Mouse (Mus musculus) forebrain, postnatal 0 days (tissue): Measurements from ENCODE around the gene Vamp9. TPM values are rescaled to one million over a fixed set of nuclear protein-coding genes. Genes with fewer than 3 reads are reported as not detected.

ENCODE experiments used
- ATAC-seq: fragments of 200-750 bp; cut with Nextera tagmentation; 2 replicates; pipeline ENCODE4 v1.8.0; 2017; ENCODE audit warnings: mild to moderate bottlenecking, moderate library complexity
- DNase-seq: peaks from one replicate; pipeline ENCODE4 v3.0.0-alpha.2; 2015
- H3K27ac ChIP-seq: fragments of 300-500 bp; sonication (generic); 2 replicates; pipeline ENCODE4 v1.5.1; 2014; ENCODE audit warnings: low read depth, mild to moderate bottlenecking, antibody characterized with exemption, low read length, moderate library complexity, mixed read lengths
- H3K27me3 ChIP-seq: fragments of 300-500 bp; sonication (generic); 2 replicates; pipeline ENCODE4 v1.6.1; 2014; ENCODE audit warnings: mild to moderate bottlenecking, low read length, mixed read lengths; ENCODE audit not compliant: insufficient read depth
- H3K36me3 ChIP-seq: fragments of 300-500 bp; sonication (generic); 2 replicates; pipeline ENCODE4 v1.6.1; 2014; ENCODE audit warnings: mild to moderate bottlenecking, moderate library complexity; ENCODE audit not compliant: insufficient read depth
- H3K4me1 ChIP-seq: fragments of 300-500 bp; sonication (generic); 2 replicates; pipeline ENCODE4 v1.6.1; 2014; ENCODE audit warnings: antibody characterized with exemption; ENCODE audit not compliant: insufficient read depth
- H3K4me2 ChIP-seq: fragments of 300-500 bp; sonication (generic); 2 replicates; pipeline ENCODE4 v1.6.1; 2014; ENCODE audit warnings: low read depth, mild to moderate bottlenecking, moderate library complexity
- H3K4me3 ChIP-seq: fragments of 300-500 bp; sonication (generic); 2 replicates; pipeline ENCODE4 v1.5.1; 2014; ENCODE audit warnings: low read depth, low read length, mixed read lengths
- H3K9ac ChIP-seq: fragments of 300-500 bp; sonication (generic); 2 replicates; pipeline ENCODE4 v1.6.1; 2014; ENCODE audit warnings: mild to moderate bottlenecking
- H3K9me3 ChIP-seq: fragments of 300-500 bp; sonication (generic); 2 replicates; pipeline ENCODE4 v1.6.1; 2016; ENCODE audit warnings: low read length
- CTCF ChIP-seq: sonication (generic); IDR thresholded peaks from 2 replicates; pipeline ENCODE4 v1.5.1; 2016; ENCODE audit warnings: antibody characterized with exemption, control low read depth, low read depth
- WGBS: fragments of 180-500 bp; shearing (Covaris S2); extraction: QIAGEN DNeasy Blood & Tissue Kit; methylation state at CpG from one replicate; pipeline ENCODE4 v1.1.7; 2014; 5-methylcytosine and 5-hydroxymethylcytosine counted together
- polyA plus RNA-seq: library from polyadenylated mRNA; unstranded; fragments of >200 nt; fragmentation: Nextera tagmentation; extraction: Ambion mirVana; gene quantifications from 2 replicates; pipeline ENCODE4 v1.2.1, GENCODE M21; 2015
- total RNA-seq: library from RNA; depleted of rRNA; stranded (reverse); fragments of >200 nt; gene quantifications from 2 replicates; pipeline ENCODE4 v1.2.3, GENCODE M21; 2014; rRNA removed

The Vamp9 gene
- total and polyA plus RNA-seq, 2 experiments from 2014 or later: 0.52 to 0.73 TPM

DNA sequence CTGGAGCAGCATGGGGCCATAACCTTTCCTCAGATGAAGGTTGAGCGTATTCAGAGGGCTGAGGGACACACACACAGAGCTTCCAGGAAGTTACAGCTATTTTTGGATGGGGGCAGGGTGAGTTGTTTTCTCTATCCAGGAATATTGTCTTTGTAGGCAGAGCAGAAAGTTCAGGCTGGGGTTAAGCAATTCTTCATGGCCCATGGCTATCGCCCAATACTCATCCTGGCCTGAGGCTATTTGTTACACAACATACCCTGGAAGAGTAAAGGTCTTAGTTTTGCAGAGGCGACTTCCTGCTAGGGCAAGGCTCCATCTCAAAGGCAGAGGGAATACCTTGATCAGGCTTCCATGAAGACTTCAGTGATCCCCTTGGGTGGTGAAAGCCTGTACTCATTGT lies 88.1 kb downstream of the Vamp9 start:
- Histone ChIP-seq H3K36me3 (no peaks in the 10 kb centered on the region), H3K4me3 (no peak overlapping the region), H3K4me1 (no peaks in the 10 kb centered on the region), H3K27ac (no peak overlapping the region), H3K27me3 (no peaks in the 10 kb centered on the region), H3K9ac (no peak overlapping the region), H3K9me3 (0 out of 2 replicates have a peak, but pooled peaks cover 7% of the 10 kb centered on the region), H3K4me2 (no peak overlapping the region)
- no peak for TF ChIP-seq CTCF
- DNase-seq (no peak), ATAC-seq (no peak)
- 84% methylated on average over 3 of the region's 3 CpGs for WGBS

DNA sequence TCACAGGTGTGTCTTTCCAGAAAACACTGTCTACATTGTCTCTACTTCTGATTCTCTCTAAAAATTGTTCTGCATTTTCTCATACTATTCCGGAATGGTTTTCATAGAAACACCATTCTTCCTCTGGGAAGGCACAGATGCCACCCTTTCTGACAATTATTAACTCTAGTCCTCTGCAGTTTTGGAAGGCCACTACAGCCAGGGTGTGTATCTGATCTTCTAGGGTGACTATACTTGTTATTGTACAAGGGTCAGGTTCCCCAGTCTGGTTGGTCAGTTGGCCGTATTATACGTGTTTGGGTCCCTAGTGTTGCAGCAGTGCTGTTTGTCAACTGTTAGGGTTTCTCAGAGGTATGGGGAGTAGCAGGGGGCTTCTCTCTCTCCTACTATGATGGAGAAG lies 88.6 kb downstream of the Vamp9 start:
- H3K4me1 ChIP-seq: no peaks in the 10 kb centered on the region
- H3K9me3 ChIP-seq: 0 out of 2 replicates have a peak, but pooled peaks cover 7% of the 10 kb centered on the region
- H3K4me2 ChIP-seq: no peak overlapping the region
- H3K9ac ChIP-seq: no peak overlapping the region
- no peak overlapping the region for H3K27ac ChIP-seq
- 94% methylated on average over 3 of the region's 3 CpGs for WGBS
- no peak for TF ChIP-seq CTCF
- H3K4me3 ChIP-seq: no peak overlapping the region
- ATAC-seq (no peak), DNase-seq (no peak)
- no peaks in the 10 kb centered on the region for H3K27me3 ChIP-seq
- H3K36me3 ChIP-seq: no peaks in the 10 kb centered on the region

DNA sequence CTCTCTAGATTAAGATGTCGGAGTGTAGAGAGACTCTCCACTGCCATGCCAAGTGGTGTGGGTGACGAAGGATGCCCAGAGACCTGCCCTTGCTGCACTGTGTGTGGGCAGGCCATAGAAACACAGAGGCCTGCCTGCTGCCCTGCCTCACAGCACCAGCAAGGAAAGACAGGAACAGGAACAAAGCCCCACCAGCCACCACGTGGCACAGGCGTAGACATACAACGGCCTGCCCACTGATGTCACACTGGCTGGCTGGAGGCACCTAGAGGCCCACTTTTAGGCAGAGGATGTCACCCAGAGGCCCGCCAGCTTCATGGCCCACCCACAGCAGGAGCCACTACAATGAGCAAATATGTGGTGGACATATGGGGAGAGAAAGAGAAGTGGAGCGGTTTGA lies 94.0 kb downstream of the Vamp9 start:
- no peak overlapping the region for H3K4me3 ChIP-seq
- ATAC-seq (no peak), DNase-seq (no peak)
- H3K9me3 ChIP-seq: 0 out of 2 replicates have a peak, but pooled peaks cover 7% of the 10 kb centered on the region
- H3K27ac ChIP-seq: no peak overlapping the region
- no peaks in the 10 kb centered on the region for H3K36me3 ChIP-seq
- no peak overlapping the region for H3K4me2 ChIP-seq
- H3K4me1 ChIP-seq: no peaks in the 10 kb centered on the region
- H3K27me3 ChIP-seq: no peaks in the 10 kb centered on the region
- no peak overlapping the region for H3K9ac ChIP-seq
- TF ChIP-seq CTCF: no peak
- WGBS: 74% methylated on average over 7 of the region's 7 CpGs

GRCm38 (mm10) chr5:100000500-100000899 lies 94.4 kb downstream of the Vamp9 start:
- no peak for ATAC-seq
- no peak for TF ChIP-seq CTCF
- WGBS: 52% methylated on average over 7 of the region's 8 CpGs

More at GRCm38 (mm10) chr5:100000500-100000899, 94.4 kb downstream of the Vamp9 start:
- H3K9ac ChIP-seq: no peak overlapping the region
- no peak overlapping the region for H3K27ac ChIP-seq
- no peak overlapping the region for H3K4me3 ChIP-seq
- no peaks in the 10 kb centered on the region for H3K4me1 ChIP-seq
- no peaks in the 10 kb centered on the region for H3K27me3 ChIP-seq
- H3K36me3 ChIP-seq: no peaks in the 10 kb centered on the region
- 0 out of 2 replicates have a peak, but pooled peaks cover 7% of the 10 kb centered on the region for H3K9me3 ChIP-seq
- no peak overlapping the region for H3K4me2 ChIP-seq
- no peak for DNase-seq

Other genes with a start within 250 kb of the Vamp9 start
- 43.6 and 49.6 TPM in 2 replicates for gene Rasgef1b, start 177.2 kb upstream of the Vamp9 start, total RNA-seq
- 32.3 and 51.0 TPM in 2 replicates for gene Rasgef1b, start 177.2 kb upstream of the Vamp9 start, polyA plus RNA-seq
- 35.9 and 45.7 TPM in 2 replicates for gene Hnrnpd, start 72.7 kb downstream of the Vamp9 start, total RNA-seq
- gene Hnrnpd, start 72.7 kb downstream of the Vamp9 start, polyA plus RNA-seq: 93.0 and 120 TPM in 2 replicates
- 5.0 and 9.0 TPM in 2 replicates for gene 4930524J08Rik, start 72.8 kb downstream of the Vamp9 start, total RNA-seq
- 3.1 and 3.3 TPM in 2 replicates for gene 4930524J08Rik, start 72.8 kb downstream of the Vamp9 start, polyA plus RNA-seq
- 176 and 207 TPM in 2 replicates for gene Hnrnpdl, start 133.4 kb downstream of the Vamp9 start, total RNA-seq
- gene Hnrnpdl, start 133.4 kb downstream of the Vamp9 start, polyA plus RNA-seq: 236 and 246 TPM in 2 replicates
- gene Enoph1, start 133.7 kb downstream of the Vamp9 start, total RNA-seq: 66.5 and 67.6 TPM in 2 replicates
- gene Enoph1, start 133.7 kb downstream of the Vamp9 start, polyA plus RNA-seq: 49.7 and 58.6 TPM in 2 replicates